ENCODE assay signal across 8 mouse cellular contexts in genomic region chr8:110901839-110902578, GRCm38 (mm10). TPM values are rescaled to one million over a fixed set of nuclear protein-coding genes. Genes with fewer than 3 reads are reported as not detected.
DNase-seq lines count a peak whose midpoint lies in the region; ATAC-seq and TF ChIP-seq lines count a peak whose summit lies in the region.

Gene Fuk, minus strand, starts transcription at chr8:110902488.

- TF ChIP-seq POLR2A in brain, embryonic 14.5 days (IDR thresholded peaks at IDR 0.05; ENCODE audit: borderline replicate concordance, extremely low read depth, insufficient read depth, insufficient read length, poor library complexity, severe bottlenecking), result peak; percentile 47; the same call in 1 of the 2 replicates
- TF ChIP-seq POLR2A in liver, adult 2 months (IDR thresholded peaks at IDR 0.05; ENCODE audit: extremely low read depth, insufficient read depth, low read length), result peak; percentile 47; the same call in 1 of the 2 replicates
- TF ChIP-seq POLR2A in myocyte (IDR thresholded peaks at IDR 0.05; ENCODE audit: insufficient read length, low read depth), result peak; percentile 58

- no peak for TF ChIP-seq CTCF in brain, embryonic 14.5 days (IDR thresholded peaks at IDR 0.05; ENCODE audit: borderline replicate concordance, extremely low read depth, insufficient read depth, insufficient read length)
- TF ChIP-seq CTCF in liver, adult 2 months (IDR thresholded peaks at IDR 0.05; ENCODE audit: low read depth, low read length), result no peak

- no peaks in the 10 kb centered on the region for H3K9me3 ChIP-seq in heart, embryonic 11.5 days (replicated peaks; ENCODE audit: control insufficient read depth, low read length)
- no peaks in the 10 kb centered on the region for H3K9me3 ChIP-seq in kidney, embryonic 16.5 days (ENCODE audit: low read length)

- H3K27me3 ChIP-seq in heart, embryonic 11.5 days (ENCODE audit: control insufficient read depth, insufficient read depth, low read length), result no peaks in the 10 kb centered on the region
- H3K27me3 ChIP-seq in kidney, embryonic 16.5 days (ENCODE audit: insufficient read depth, low read length), result no peaks in the 10 kb centered on the region
- H3K27me3 ChIP-seq in liver, adult 2 months (ENCODE audit: control insufficient read depth, insufficient read depth, low read length), result no peaks in the 10 kb centered on the region
- no peaks in the 10 kb centered on the region for H3K27me3 ChIP-seq in myocyte (ENCODE audit: control insufficient read depth, insufficient read depth, insufficient read length)

- ATAC-seq in erythroblast, adult 5-6 weeks (replicated peaks; ENCODE audit: low FRiP score, poor library complexity, severe bottlenecking), result peak; percentile 99
- peak; percentile 85 for ATAC-seq in heart, embryonic 11.5 days (replicated peaks; ENCODE audit: insufficient number of reproducible peaks, low FRiP score, low TSS enrichment)
- peak; percentile 96 for ATAC-seq in kidney, embryonic 16.5 days (ENCODE audit: low FRiP score, low TSS enrichment)

- 3% methylated on average over 30 of the region's 30 CpGs for WGBS in heart, embryonic 11.5 days (ENCODE audit: insufficient replicate concordance)
- 2% methylated on average over 30 of the region's 30 CpGs for WGBS in kidney, embryonic 16.5 days
- 3% methylated on average over 30 of the region's 30 CpGs for WGBS in liver, adult 2 months

- peak; percentile 79 for DNase-seq in CD4-positive helper T cell, adult 2 months (ENCODE audit: low read depth, low spot score)
- peak; percentile 88 for DNase-seq in brain, embryonic 14.5 days (ENCODE audit: low read depth)
- DNase-seq in liver, adult 2 months (ENCODE audit: extremely low read depth, low read depth, low spot score), result peak; percentile 82
- DNase-seq in spleen, postnatal 4 days (ENCODE audit: low spot score in 2 of 2), result peak; percentile 78 to 91

- H3K4me3 ChIP-seq in heart, embryonic 11.5 days (ENCODE audit: low read depth, low read length), result peak within 1 kb of the TSS; percentile 85
- peak within 1 kb of the TSS; percentile 84 for H3K4me3 ChIP-seq in kidney, embryonic 16.5 days (ENCODE audit: low read length)
- H3K4me3 ChIP-seq in liver, adult 2 months (ENCODE audit: insufficient read depth, low read depth, low read length), result peak within 1 kb of the TSS; percentile 99
- peak within 1 kb of the TSS; percentile 48 for H3K4me3 ChIP-seq in myocyte

- no peak within 1 kb of the TSS for H3ac ChIP-seq in myocyte (ENCODE audit: control insufficient read depth, insufficient read length)

- H3K4me2 ChIP-seq in heart, embryonic 11.5 days, result peak within 1 kb of the TSS; percentile 72
- peak within 1 kb of the TSS; percentile 70 for H3K4me2 ChIP-seq in kidney, embryonic 16.5 days (replicated peaks; ENCODE audit: low read depth, low read length)
- peak within 1 kb of the TSS; percentile 67 for H3K4me2 ChIP-seq in myocyte (ENCODE audit: low read depth)

- peaks cover 5% of the 10 kb centered on the region; the same call in 1 of the 2 replicates for H3K36me3 ChIP-seq in heart, embryonic 11.5 days (ENCODE audit: control insufficient read depth, insufficient read depth, low read length)
- peaks cover 9% of the 10 kb centered on the region; the same call in 1 of the 2 replicates for H3K36me3 ChIP-seq in kidney, embryonic 16.5 days (ENCODE audit: insufficient read depth, low read length)
- H3K36me3 ChIP-seq in liver, adult 2 months (ENCODE audit: control insufficient read depth, insufficient read depth, low read length), result no peaks in the 10 kb centered on the region
- H3K36me3 ChIP-seq in myocyte (ENCODE audit: control insufficient read depth, insufficient read depth), result no peaks in the 10 kb centered on the region

- no peak within 1 kb of the TSS for H3K27ac ChIP-seq in heart, embryonic 11.5 days (ENCODE audit: low read depth, low read length)
- H3K27ac ChIP-seq in kidney, embryonic 16.5 days (ENCODE audit: low read length), result no peak within 1 kb of the TSS
- no peak within 1 kb of the TSS for H3K27ac ChIP-seq in liver, adult 2 months (replicated peaks; ENCODE audit: insufficient read depth, low read depth, low read length)

- peak within 1 kb of the TSS; percentile 81 for H3K9ac ChIP-seq in heart, embryonic 11.5 days (ENCODE audit: low read depth, low read length)
- peak within 1 kb of the TSS; percentile 85 for H3K9ac ChIP-seq in kidney, embryonic 16.5 days (replicated peaks; ENCODE audit: low read length)
- H3K9ac ChIP-seq in liver, adult 2 months (ENCODE audit: low read depth, low read length), result peak within 1 kb of the TSS; percentile 88

- H3K4me1 ChIP-seq in heart, embryonic 11.5 days (ENCODE audit: control insufficient read depth, insufficient read depth, low read length), result 0 out of 2 replicates have a peak, but pooled peaks cover 2% of the 10 kb centered on the region
- H3K4me1 ChIP-seq in kidney, embryonic 16.5 days (ENCODE audit: insufficient read depth, low read length), result peaks cover 9% of the 10 kb centered on the region; the same call in 1 of the 2 replicates
- H3K4me1 ChIP-seq in liver, adult 2 months (ENCODE audit: control insufficient read depth, insufficient read depth, low read length), result no peaks in the 10 kb centered on the region

- no peaks in the 10 kb centered on the region; the same call in 1 of the 2 replicates for H3K79me2 ChIP-seq in liver, adult 2 months (ENCODE audit: control insufficient read depth, insufficient read depth, low read length)
- H3K79me2 ChIP-seq in myocyte (ENCODE audit: control insufficient read depth, insufficient read depth), result no peaks in the 10 kb centered on the region

TF ChIP-seq in myocyte, 11 proteins besides CTCF, POLR2A, EP300 and RAD21:
- TF ChIP-seq USF1 (IDR thresholded peaks at IDR 0.05; ENCODE audit: low read depth) (no peak), SRF (IDR thresholded peaks at IDR 0.05; ENCODE audit: control insufficient read depth, insufficient read length, low read depth) (no peak), MAX (IDR thresholded peaks at IDR 0.05; ENCODE audit: low read depth) (no peak), MYOD1 (IDR thresholded peaks at IDR 0.05; ENCODE audit: control insufficient read depth in 1 of 3, insufficient read length in 2 of 3, low read depth in 2 of 3) (no peak), E2F4 (IDR thresholded peaks at IDR 0.05; ENCODE audit: insufficient read depth) (no peak), POLR2AphosphoS2 (IDR thresholded peaks at IDR 0.05; ENCODE audit: insufficient read length, low read depth) (no peak), TCF12 (IDR thresholded peaks at IDR 0.05; ENCODE audit: insufficient read depth, poor library complexity, severe bottlenecking) (no peak), MYOG (IDR thresholded peaks at IDR 0.05; ENCODE audit: control insufficient read depth in 1 of 3, insufficient read depth in 1 of 3, insufficient read length in 2 of 3, low read depth in 2 of 3) (no peak), REST (IDR thresholded peaks at IDR 0.05; ENCODE audit: insufficient read depth, insufficient read length) (no peak), CEBPB (IDR thresholded peaks at IDR 0.05; ENCODE audit: insufficient read depth, poor library complexity, severe bottlenecking) (no peak), TCF3 (IDR thresholded peaks at IDR 0.05; ENCODE audit: insufficient read length, low read depth) (no peak)

RNA-seq across cellular contexts. Expression of gene Fuk, which starts in this region (rescaled TPM):
- polyA plus RNA-seq in brain, embryonic 14.5 days (2012; rRNA removed), result 12.4 and 15.8 TPM in 2 replicates
- 0.58 and 3.3 TPM in 2 replicates for total RNA-seq in erythroblast, adult 5-6 weeks (2015; ENCODE audit: low replicate concordance)
- total RNA-seq in erythroblast, adult 5-6 weeks (2017; ENCODE audit: low replicate concordance), result 0.68 and 0.98 TPM in 2 replicates
- 5.1 and 5.7 TPM in 2 replicates for polyA plus RNA-seq in heart, embryonic 11.5 days (2014; fragmentation: Nextera tagmentation; extraction: Ambion mirVana)
- polyA plus RNA-seq in kidney, embryonic 16.5 days (2015; fragmentation: Nextera tagmentation; extraction: Ambion mirVana), result 14.8 and 16.6 TPM in 2 replicates
- total RNA-seq in liver, adult 2 months (2014; rRNA removed), result 6.3 and 6.7 TPM in 2 replicates
- polyA plus RNA-seq in liver, adult 2 months (2012; rRNA removed), result 11.2 and 11.4 TPM in 2 replicates
- 7.2 TPM for polyA plus RNA-seq in myocyte (2012; fragmentation: generic; extraction: Trizol)

Comparison
In these comparisons a context has a peak if more than half of its experiments do, and no peak if none do; other contexts are left out.
1. H3K4me3 ChIP-seq: peak in every context shown above with its lines; median percentile 99 in liver, adult 2 months; 85 in heart, embryonic 11.5 days; 84 in kidney, embryonic 16.5 days; 48 in myocyte.